Mouse (Mus musculus) gastrocnemius, postnatal 14 days (tissue): ENCODE measurements around the gene Cmtm4. TPM values are rescaled to one million over a fixed set of nuclear protein-coding genes. Genes with fewer than 3 reads are reported as not detected.

Source experiments
- DNase-seq: peaks from one replicate; pipeline ENCODE4 v3.0.0; 2021; ENCODE audit warnings: mixed read lengths
- intact Hi-C: fragments of 180-260 bp; cut with DNase I; formaldehyde crosslinking; loops from one replicate; pipeline ENCODE4 v1.15.1; 2025; ENCODE audit warnings: low total_unique reads
- long read RNA-seq, 2 experiments: library from polyadenylated mRNA; stranded (forward); transcript quantifications; one replicate each; pipeline ENCODE4 v2.0.0; 2021
- total RNA-seq, 2 experiments: library from RNA; stranded (reverse); gene quantifications; 2 replicates each; pipeline ENCODE4 v1.2.3; 2021

Cmtm4 gene
- 1 to 10 TPM; 4.7 to 4.8 TPM for total RNA-seq
- long read RNA-seq, experiment 1, full-length matches to known transcripts, result 5 of 7 reads
- long read RNA-seq, experiment 1, partial matches to known transcripts, result 0 of 7 reads
- long read RNA-seq, experiment 1, other reads (novel, unspliced or antisense), result 2 of 7 reads
- long read RNA-seq, experiment 2, full-length matches to known transcripts, result 5 of 6 reads
- long read RNA-seq, experiment 2, partial matches to known transcripts, result 0 of 6 reads
- long read RNA-seq, experiment 2, other reads (novel, unspliced or antisense), result 1 of 6 reads

- DNase-seq, result peak; percentile 68
- intact Hi-C loops, result no loop called here
These were observed at the start of gene Cmtm4 for GRCm38 (mm10) chr8:104395703-104396357. Cmtm4 (minus strand) TSS chr8:104395807.

- no peak for DNase-seq
- intact Hi-C loops, result no loop called here
These were observed 49.6 kb upstream of the Cmtm4 start for GRCm38 (mm10) chr8:104445248-104445647.

GRCm38 (mm10) chr8:104443125-104443679 is 47.6 kb upstream of the Cmtm4 start:
- intact Hi-C loops, result loop anchor here (2.0 kb wide), 1 partner anchor 98 kb away; no protein-coding TSS in a partner anchor

GRCm38 (mm10) chr8:104442299-104443124 is 46.9 kb upstream of the Cmtm4 start, which contains the start of gene Dync1li2:
Dync1li2 (minus strand) TSS chr8:104443047.
- intact Hi-C loops, result loop anchor here (2.0 kb wide), 1 partner anchor 98 kb away; no protein-coding TSS in a partner anchor

More at GRCm38 (mm10) chr8:104443125-104443679, 47.6 kb upstream of the Cmtm4 start:
- DNase-seq, result no peak

GRCm38 (mm10) chr8:104441613-104442012 is 46.0 kb upstream of the Cmtm4 start:
- no peak for DNase-seq
- intact Hi-C loops, result loop anchor here (2.0 kb wide), 1 partner anchor 97 kb away; no protein-coding TSS in a partner anchor

More at GRCm38 (mm10) chr8:104442299-104443124, 46.9 kb upstream of the Cmtm4 start, which contains the start of gene Dync1li2:
- DNase-seq, result peak; percentile 92

GRCm38 (mm10) chr8:104439461-104439860 is 43.9 kb upstream of the Cmtm4 start:
- no peak for DNase-seq
- intact Hi-C loops, result no loop called here

- intact Hi-C loops, result no loop called here
- no peak for DNase-seq
These were observed 42.0 kb upstream of the Cmtm4 start for GRCm38 (mm10) chr8:104437494-104438135.

- DNase-seq, result no peak
- intact Hi-C loops, result no loop called here
These were observed 41.0 kb upstream of the Cmtm4 start for GRCm38 (mm10) chr8:104436591-104436990.

- intact Hi-C loops, result no loop called here
- peak; percentile 98 for DNase-seq
These were observed 40.4 kb upstream of the Cmtm4 start for GRCm38 (mm10) chr8:104436038-104436437.

- intact Hi-C loops, result no loop called here
- no peak for DNase-seq
These were observed 39.3 kb upstream of the Cmtm4 start for GRCm38 (mm10) chr8:104434826-104435354.

GRCm38 (mm10) chr8:104434275-104434674 is 38.7 kb upstream of the Cmtm4 start:
- peak; percentile 25 for DNase-seq
- intact Hi-C loops, result no loop called here

- DNase-seq, result no peak
- intact Hi-C loops, result no loop called here
These were observed 37.7 kb upstream of the Cmtm4 start for GRCm38 (mm10) chr8:104433191-104433842.

GRCm38 (mm10) chr8:104432656-104433055 is 37.0 kb upstream of the Cmtm4 start:
- intact Hi-C loops, result no loop called here
- no peak for DNase-seq

- intact Hi-C loops, result no loop called here
These were observed 34.6 kb upstream of the Cmtm4 start for GRCm38 (mm10) chr8:104430230-104430629.

GRCm38 (mm10) chr8:104427703-104428102 is 32.1 kb upstream of the Cmtm4 start:
- DNase-seq, result no peak
- intact Hi-C loops, result no loop called here

More at GRCm38 (mm10) chr8:104430230-104430629, 34.6 kb upstream of the Cmtm4 start:
- no peak for DNase-seq

- DNase-seq, result no peak
- intact Hi-C loops, result no loop called here
These were observed 26.7 kb upstream of the Cmtm4 start for GRCm38 (mm10) chr8:104422313-104422712.

GRCm38 (mm10) chr8:104416022-104416421 is 20.4 kb upstream of the Cmtm4 start:
- no peak for DNase-seq
- intact Hi-C loops, result no loop called here

GRCm38 (mm10) chr8:104414204-104414603 is 18.6 kb upstream of the Cmtm4 start:
- intact Hi-C loops, result no loop called here
- DNase-seq, result no peak
